Mouse (Mus musculus) heart, postnatal 36 days (tissue): ENCODE results near the gene Dnph1. TPM values are rescaled to one million over a fixed set of nuclear protein-coding genes. Genes with fewer than 3 reads are reported as not detected.

Experiments
- total RNA-seq, 2 experiments: library from RNA; stranded (reverse); gene quantifications; 2 replicates each; pipeline ENCODE4 v1.2.3; 2021

Gene Dnph1
- total RNA-seq, 2 experiments from 2014 or later, result 0.89 to 2.2 TPM

Other genes starting within 250 kb of the Dnph1 start
- gene Polr1c, start 248.7 kb upstream of the Dnph1 start, total RNA-seq, result 10 to 100 TPM; 22.2 to 25.1 TPM
- 10 to 100 TPM; 83.3 to 86.2 TPM for gene Yipf3, start 248.6 kb upstream of the Dnph1 start, total RNA-seq
- gene Lrrc73, start 243.2 kb upstream of the Dnph1 start, total RNA-seq, result under 1 TPM; 0.22 to 0.30 TPM
- 10 to 100 TPM; 33.8 to 43.6 TPM for gene Tjap1, start 213.7 kb upstream of the Dnph1 start, total RNA-seq
- under 1 TPM; 0.39 to 0.60 TPM for gene Dlk2, start 199.3 kb upstream of the Dnph1 start, total RNA-seq
- 1 to 10 TPM; 3.8 to 4.9 TPM for gene Abcc10, start 168.4 kb upstream of the Dnph1 start, total RNA-seq
- 10 to 100 TPM; 17.6 to 19.1 TPM for gene Zfp318, start 113.0 kb upstream of the Dnph1 start, total RNA-seq
- gene Crip3, start 67.8 kb upstream of the Dnph1 start, total RNA-seq, result 1 to 10 TPM in 1 of 2 experiments, not detected in 1; 1.2 TPM
- not detected for gene Slc22a7, start 58.3 kb upstream of the Dnph1 start, total RNA-seq
- under 1 TPM; 0.19 TPM for gene Ttbk1, start 9.0 kb upstream of the Dnph1 start, total RNA-seq
- 10 to 100 TPM; 20.3 to 24.0 TPM for gene Cul9, start 49.7 kb downstream of the Dnph1 start, total RNA-seq
- gene Srf, start 59.5 kb downstream of the Dnph1 start, total RNA-seq, result 10 to 100 TPM; 85.7 to 94.7 TPM
- gene Ptk7, start 132.8 kb downstream of the Dnph1 start, total RNA-seq, result 1 to 10 TPM; 2.7 to 4.0 TPM
- gene Klc4, start 149.3 kb downstream of the Dnph1 start, total RNA-seq, result 10 to 100 TPM; 24.5 to 29.1 TPM
- gene Mrpl2, start 149.5 kb downstream of the Dnph1 start, total RNA-seq, result 100 to 1,000 TPM; 130 to 134 TPM
- 10 to 100 TPM; 20.7 to 23.8 TPM for gene Cul7, start 153.6 kb downstream of the Dnph1 start, total RNA-seq
- gene Rrp36, start 177.6 kb downstream of the Dnph1 start, total RNA-seq, result 10 to 100 TPM in 1 of 2 experiments, 1 to 10 TPM in 1; 9.5 to 10.7 TPM
- 10 to 100 TPM; 48.0 to 49.3 TPM for gene Mea1, start 182.1 kb downstream of the Dnph1 start, total RNA-seq
- gene Klhdc3, start 184.2 kb downstream of the Dnph1 start, total RNA-seq, result 10 to 100 TPM; 85.5 to 87.7 TPM
- gene Ppp2r5d, start 208.4 kb downstream of the Dnph1 start, total RNA-seq, result 10 to 100 TPM; 33.2 TPM
- 10 to 100 TPM; 31.8 to 32.3 TPM for gene Pex6, start 214.8 kb downstream of the Dnph1 start, total RNA-seq
- gene Gnmt, start 232.5 kb downstream of the Dnph1 start, total RNA-seq, result 1 to 10 TPM; 1.8 to 3.1 TPM